Mouse (Mus musculus) bone marrow, adult 2 months (tissue): ENCODE measurements around the gene Slc22a13. TPM values are rescaled to one million over a fixed set of nuclear protein-coding genes. Genes with fewer than 3 reads are reported as not detected.

Experiments used
- H3K27ac ChIP-seq: fragments of 200-500 bp; 2 replicates; pipeline ENCODE4 v1.5.1; 2012; ENCODE audit warnings: low read depth, mild to moderate bottlenecking, control low read depth, inconsistent platforms, low read length; ENCODE audit not compliant: control insufficient read depth, poor library complexity, insufficient read depth
- H3K4me1 ChIP-seq: fragments of 200-500 bp; 2 replicates; pipeline ENCODE4 v1.6.1; 2011; ENCODE audit warnings: low read length; ENCODE audit not compliant: control insufficient read depth, insufficient read depth
- H3K4me3 ChIP-seq: fragments of 200-500 bp; replicated peaks from 2 replicates; pipeline ENCODE3; 2011; ENCODE audit warnings: mild to moderate bottlenecking, low read depth, low read length, control low read depth; ENCODE audit not compliant: control insufficient read depth
- CTCF ChIP-seq: fragments of 200-500 bp; IDR thresholded peaks from 2 replicates; pipeline ENCODE4 v1.5.1; 2011; ENCODE audit warnings: low read length, control low read depth; ENCODE audit not compliant: control insufficient read depth, insufficient read depth
- POLR2A ChIP-seq: fragments of 200-500 bp; IDR thresholded peaks from 2 replicates; pipeline ENCODE4 v1.6.1; 2011; ENCODE audit warnings: low read depth, mild to moderate bottlenecking, control low read depth, low read length, borderline replicate concordance; ENCODE audit not compliant: control insufficient read depth
- WGBS: fragments of 180-500 bp; shearing (Covaris S2); methylation state at CpG from one replicate; pipeline ENCODE4 v1.1.7; 2018; 5-methylcytosine and 5-hydroxymethylcytosine counted together
- polyA plus RNA-seq: library from polyadenylated mRNA; stranded (reverse); fragments of >200 nt; gene quantifications from 2 replicates; pipeline ENCODE4 v1.2.4, GENCODE M21; 2011; ENCODE audit warnings: low replicate concordance; ENCODE audit not compliant: missing spikeins, insufficient read depth, insufficient read length

The Slc22a13 gene
- polyA plus RNA-seq, 1 experiment, result not detected

DNA sequence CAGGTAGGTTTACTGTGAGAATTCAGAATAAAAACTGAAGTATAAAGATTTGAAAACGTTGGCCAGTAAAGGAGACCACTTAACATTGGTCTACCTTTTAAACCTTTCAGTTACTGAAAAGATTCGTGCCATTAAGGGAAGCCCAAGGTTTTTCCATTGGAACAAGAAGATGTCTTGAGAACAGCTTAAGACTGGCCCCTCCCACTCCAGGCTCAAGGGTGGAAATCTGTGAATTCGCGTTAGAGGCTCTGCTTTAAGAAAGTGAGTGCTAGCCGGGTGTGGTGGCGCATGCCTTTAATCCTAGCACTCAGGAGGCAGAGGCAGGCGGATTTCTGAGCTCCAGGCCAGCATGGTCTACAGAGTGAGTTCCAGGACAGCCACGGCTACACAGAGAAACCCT, 4.1 kb upstream of the Slc22a13 start:
- H3K27ac ChIP-seq, result no peak overlapping the region
- 75% methylated on average over 8 of the region's 8 CpGs for WGBS
- TF ChIP-seq POLR2A, result no peak
- no peak for TF ChIP-seq CTCF
- H3K4me3 ChIP-seq, result no peak overlapping the region
- no peaks in the 10 kb centered on the region for H3K4me1 ChIP-seq

GRCm38 (mm10) chr9:119207113-119207512, 1.8 kb downstream of the Slc22a13 start:
- WGBS, result 72% methylated on average over 4 of the region's 4 CpGs

DNA sequence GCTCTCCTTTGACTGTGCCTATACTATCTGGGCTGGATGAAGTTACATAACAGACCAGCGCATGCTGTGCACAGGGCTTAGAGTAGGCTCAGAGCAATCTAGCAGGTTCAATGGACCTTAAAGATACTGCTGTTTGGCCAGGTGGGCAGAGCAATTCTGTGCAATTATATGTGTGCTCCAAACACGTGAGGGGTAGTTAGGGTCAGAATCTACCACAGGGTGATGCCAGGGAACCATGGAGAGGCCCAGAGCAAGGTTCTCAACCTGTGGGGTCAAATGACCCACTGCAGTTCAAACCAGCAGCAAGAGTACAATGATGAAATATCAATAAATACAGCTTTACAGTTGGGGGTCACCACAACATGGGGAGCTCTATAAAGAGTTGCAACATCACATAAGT, 2.2 kb downstream of the Slc22a13 start:
- Histone ChIP-seq H3K27ac (no peak overlapping the region), H3K4me3 (no peak overlapping the region), H3K4me1 (no peaks in the 10 kb centered on the region)
- TF ChIP-seq POLR2A (no peak), CTCF (no peak)
- WGBS, result 72% methylated on average over 2 of the region's 2 CpGs

More at GRCm38 (mm10) chr9:119207113-119207512, 1.8 kb downstream of the Slc22a13 start:
- no peaks in the 10 kb centered on the region for H3K4me1 ChIP-seq
- TF ChIP-seq POLR2A (no peak), CTCF (no peak)
- H3K27ac ChIP-seq, result no peak overlapping the region
- H3K4me3 ChIP-seq, result no peak overlapping the region

DNA sequence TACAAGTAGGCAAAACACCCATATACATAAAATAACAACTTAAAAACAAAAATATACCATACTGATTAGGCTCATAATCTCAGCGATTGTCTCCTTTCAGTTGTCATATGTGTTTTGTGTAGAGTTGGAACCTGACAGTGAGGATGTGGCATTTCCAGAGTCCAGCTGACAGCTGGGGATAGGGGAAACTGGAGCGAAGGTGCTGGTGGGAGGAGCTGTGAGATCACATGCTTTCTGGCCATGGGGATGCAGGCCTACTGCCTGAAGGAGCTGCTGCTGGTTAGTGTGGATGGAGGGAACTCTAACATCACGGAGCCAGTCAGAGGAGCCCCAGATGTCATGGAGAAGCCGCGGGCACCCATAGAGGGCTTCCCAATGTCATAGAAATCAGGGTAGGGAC, 3.1 kb downstream of the Slc22a13 start:
- 83% methylated on average over 5 of the region's 5 CpGs for WGBS
- no peak overlapping the region for H3K27ac ChIP-seq
- TF ChIP-seq CTCF (no peak), POLR2A (no peak)

GRCm38 (mm10) chr9:119203617-119204016, 5.3 kb downstream of the Slc22a13 start:
- whole genome bisulfite sequencing, result 92% methylated on average over 9 of the region's 9 CpGs
- no peak for TF ChIP-seq POLR2A
- TF ChIP-seq CTCF, result no peak
- no peak overlapping the region for H3K4me3 ChIP-seq
- no peak overlapping the region for H3K27ac ChIP-seq
- no peaks in the 10 kb centered on the region for H3K4me1 ChIP-seq

More for the DNA sequence above, 3.1 kb downstream of the Slc22a13 start:
- Histone ChIP-seq H3K4me3 (no peak overlapping the region), H3K4me1 (no peaks in the 10 kb centered on the region)

DNA sequence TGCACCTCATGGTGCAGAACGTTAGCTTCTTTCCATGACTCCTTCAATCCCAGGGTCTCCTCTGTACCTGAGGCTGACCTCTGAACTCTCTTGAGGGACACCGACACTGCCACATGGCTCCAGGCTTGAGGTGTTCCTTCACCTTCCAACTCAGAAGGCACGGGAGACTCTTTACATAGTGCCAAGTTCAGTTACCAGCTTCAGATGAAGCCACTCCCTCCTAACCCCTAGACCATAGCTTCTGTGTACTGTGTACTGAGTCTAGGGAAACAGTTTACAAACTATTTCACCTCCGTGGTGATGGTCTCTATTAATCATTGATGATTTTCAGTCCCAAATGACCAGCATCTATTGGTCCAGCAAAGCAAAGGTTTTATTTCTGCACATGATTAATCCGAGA, 7.2 kb downstream of the Slc22a13 start:
- Histone ChIP-seq H3K4me1 (no peaks in the 10 kb centered on the region; the same call in 1 of the 2 replicates), H3K4me3 (no peak overlapping the region), H3K27ac (no peak overlapping the region)
- TF ChIP-seq CTCF, result no peak
- TF ChIP-seq POLR2A, result no peak
- 78% methylated on average over 5 of the region's 5 CpGs for WGBS

DNA sequence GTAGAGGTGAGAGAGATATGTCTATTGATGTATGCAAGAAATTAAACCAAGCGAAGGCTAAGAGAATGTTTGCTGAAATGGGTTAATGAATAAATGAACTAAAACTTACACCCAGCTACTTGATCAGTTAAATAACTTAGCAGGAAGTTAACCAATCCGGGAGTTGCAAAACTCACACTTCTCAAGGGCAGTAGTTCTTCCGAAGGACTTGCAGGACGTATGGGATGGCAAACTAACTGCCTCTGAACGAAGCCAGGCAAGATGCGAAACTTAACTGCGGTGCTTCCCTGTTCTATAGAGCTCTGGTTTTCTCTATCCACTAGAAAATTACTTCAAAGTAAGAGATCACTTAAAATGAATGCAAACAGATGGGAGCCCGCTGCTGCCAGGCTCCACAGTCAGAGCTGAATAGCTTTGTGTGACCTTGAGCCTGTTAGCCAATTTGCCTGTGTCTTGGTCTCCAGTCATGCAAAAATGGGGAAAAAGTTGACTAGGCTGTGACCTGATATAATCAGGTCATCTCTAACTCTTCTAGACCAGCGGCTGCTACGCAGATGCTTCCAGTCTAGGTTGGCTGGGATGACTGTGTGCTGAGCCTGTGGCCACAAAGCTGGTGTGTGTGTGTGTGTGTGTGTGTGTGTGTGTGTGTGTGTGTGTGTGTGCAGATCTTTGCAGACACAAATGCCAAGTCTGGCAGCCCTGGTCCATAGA, 9.6 kb downstream of the Slc22a13 start:
- no peak overlapping the region for H3K4me3 ChIP-seq
- TF ChIP-seq POLR2A (no peak), CTCF (no peak)
- H3K4me1 ChIP-seq, result no peaks in the 10 kb centered on the region; the same call in 1 of the 2 replicates
- WGBS, result 56% methylated on average over 10 of the region's 10 CpGs
- no peak overlapping the region for H3K27ac ChIP-seq

DNA sequence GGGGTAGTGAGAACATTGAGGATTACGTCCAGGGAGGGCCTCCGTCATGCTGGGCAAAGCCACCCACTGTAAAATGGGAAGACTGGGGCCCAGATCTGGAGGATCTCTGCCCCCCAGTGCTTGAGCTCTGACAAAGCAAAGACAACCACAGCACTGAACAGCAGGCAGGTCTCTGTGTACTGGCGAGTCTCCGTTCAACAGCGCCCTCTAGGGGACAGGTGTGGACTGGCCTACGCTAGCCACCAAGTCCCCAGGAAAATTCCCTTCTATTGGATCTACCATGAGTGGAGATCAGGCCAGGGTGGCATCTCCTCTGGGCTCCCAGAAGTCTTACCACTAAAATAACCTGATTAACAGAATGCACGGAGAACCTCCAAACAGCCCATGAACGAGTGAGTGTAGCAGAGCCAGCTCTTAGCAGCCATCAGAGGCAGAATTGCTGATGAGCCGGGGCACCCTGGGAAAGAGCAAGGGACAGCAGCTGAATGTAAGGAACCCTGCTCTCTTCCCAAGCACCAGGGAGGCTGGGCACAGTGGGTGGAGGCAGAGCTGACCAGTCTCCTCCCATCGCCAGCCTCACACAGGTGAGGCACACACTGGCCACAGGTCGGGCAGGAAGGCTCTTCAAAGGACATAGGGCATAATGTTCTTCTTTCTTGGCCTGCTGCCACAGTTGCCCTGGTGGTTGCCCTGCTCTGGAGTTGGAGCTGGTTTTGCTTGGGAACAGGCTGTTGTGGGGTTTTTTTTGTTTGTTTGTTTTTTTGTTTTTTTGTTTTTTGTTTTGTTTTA, 16.5 kb downstream of the Slc22a13 start:
- no peak overlapping the region for H3K27ac ChIP-seq
- no peaks in the 10 kb centered on the region; the same call in 1 of the 2 replicates for H3K4me1 ChIP-seq
- TF ChIP-seq CTCF (peak; percentile 64), POLR2A (no peak)
- H3K4me3 ChIP-seq, result no peak overlapping the region
- 44% methylated on average over 11 of the region's 11 CpGs for WGBS
